Mouse (Mus musculus) E14TG2a.4 (cell line): ENCODE measurements around the gene Tifa.

ENCODE experiments used
- CTCF ChIP-seq: conservative IDR thresholded peaks from 2 replicates; pipeline ENCODE4 v1.5.1; 2014; ENCODE audit warnings: low read length
- NANOG ChIP-seq: IDR thresholded peaks from 2 replicates; pipeline ENCODE4 v1.6.1; 2014; ENCODE audit warnings: borderline replicate concordance, low read length, mixed read lengths
- POU5F1 ChIP-seq: IDR thresholded peaks from 2 replicates; pipeline ENCODE4 v1.6.1; 2014; ENCODE audit warnings: low read length, borderline replicate concordance

DNA sequence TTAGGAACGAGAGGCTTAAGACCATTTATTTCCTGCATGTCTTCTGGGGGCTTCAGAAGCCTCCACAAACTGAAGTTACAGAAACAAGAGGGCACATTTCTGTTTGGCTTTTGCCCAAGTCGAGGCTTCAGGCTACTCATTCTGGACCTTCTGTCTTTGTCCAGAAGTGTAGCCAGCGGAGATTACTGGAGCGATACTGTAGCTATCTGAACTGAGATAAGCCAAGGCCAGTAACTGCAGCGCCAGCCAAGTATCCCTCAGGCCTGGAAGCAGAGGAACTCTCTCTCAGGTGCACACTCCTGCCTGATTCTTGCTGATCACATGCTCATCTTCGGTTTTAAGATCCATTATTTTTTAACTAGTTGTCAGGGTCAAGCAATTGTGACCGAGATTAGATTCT, 1.6 kb upstream of the Tifa start:
- TF ChIP-seq CTCF (no peak), NANOG (no peak), POU5F1 (no peak)
